Mouse (Mus musculus) liver, postnatal 0 days (tissue): ENCODE results near the gene Nhp2.

Experiments used
- CTCF ChIP-seq: sonication (generic); IDR thresholded peaks from 2 replicates; pipeline ENCODE4 v1.5.1; 2016; ENCODE audit warnings: antibody characterized with exemption, low read depth
- EP300 ChIP-seq: IDR thresholded peaks from 2 replicates; pipeline ENCODE4 v1.6.1; 2016; ENCODE audit warnings: antibody characterized with exemption, low read depth, mild to moderate bottlenecking

GRCm38 (mm10) chr11:51594715-51595350, 24.7 kb upstream of the Nhp2 start:
- TF ChIP-seq CTCF = no peak
- no peak for TF ChIP-seq EP300
